Mouse (Mus musculus) embryonic fibroblast, embryonic 13.5 days (primary cell): ENCODE measurements around the gene Grasp. TPM values are rescaled to one million over a fixed set of nuclear protein-coding genes. Genes with fewer than 3 reads are reported as not detected.
A peak's percentile ranks its signal among the peaks of the same experiment; 100 is the strongest.

Experiments
- H3K27ac ChIP-seq: 2 replicates; pipeline ENCODE4 v1.5.1; 2012; ENCODE audit warnings: low read length, control low read depth, inconsistent platforms; ENCODE audit not compliant: insufficient read depth
- H3K4me1 ChIP-seq: 2 replicates; pipeline ENCODE4 v1.6.1; 2011; ENCODE audit warnings: low read length; ENCODE audit not compliant: control insufficient read depth, insufficient read depth
- H3K4me3 ChIP-seq: 2 replicates; pipeline ENCODE4 v1.5.1; 2011; ENCODE audit warnings: mild to moderate bottlenecking, control low read depth, low read length; ENCODE audit not compliant: insufficient read depth
- CTCF ChIP-seq: IDR thresholded peaks from 2 replicates; pipeline ENCODE4 v1.5.1; 2011; ENCODE audit warnings: mild to moderate bottlenecking, control low read depth, low read length, moderate library complexity, borderline replicate concordance; ENCODE audit not compliant: insufficient read depth
- POLR2A ChIP-seq: IDR thresholded peaks from 2 replicates; pipeline ENCODE4 v1.6.1; 2011; ENCODE audit warnings: low read depth, mild to moderate bottlenecking, control low read depth, low read length, moderate library complexity
- polyA plus RNA-seq: library from polyadenylated mRNA; stranded (reverse); fragments of >200 nt; gene quantifications from 2 replicates; pipeline ENCODE4 v1.2.4, GENCODE M21; 2011; ENCODE audit warnings: low read depth; ENCODE audit not compliant: missing spikeins, insufficient read length

Grasp gene
- polyA plus RNA-seq, 1 experiment, result 9.0 TPM

DNA sequence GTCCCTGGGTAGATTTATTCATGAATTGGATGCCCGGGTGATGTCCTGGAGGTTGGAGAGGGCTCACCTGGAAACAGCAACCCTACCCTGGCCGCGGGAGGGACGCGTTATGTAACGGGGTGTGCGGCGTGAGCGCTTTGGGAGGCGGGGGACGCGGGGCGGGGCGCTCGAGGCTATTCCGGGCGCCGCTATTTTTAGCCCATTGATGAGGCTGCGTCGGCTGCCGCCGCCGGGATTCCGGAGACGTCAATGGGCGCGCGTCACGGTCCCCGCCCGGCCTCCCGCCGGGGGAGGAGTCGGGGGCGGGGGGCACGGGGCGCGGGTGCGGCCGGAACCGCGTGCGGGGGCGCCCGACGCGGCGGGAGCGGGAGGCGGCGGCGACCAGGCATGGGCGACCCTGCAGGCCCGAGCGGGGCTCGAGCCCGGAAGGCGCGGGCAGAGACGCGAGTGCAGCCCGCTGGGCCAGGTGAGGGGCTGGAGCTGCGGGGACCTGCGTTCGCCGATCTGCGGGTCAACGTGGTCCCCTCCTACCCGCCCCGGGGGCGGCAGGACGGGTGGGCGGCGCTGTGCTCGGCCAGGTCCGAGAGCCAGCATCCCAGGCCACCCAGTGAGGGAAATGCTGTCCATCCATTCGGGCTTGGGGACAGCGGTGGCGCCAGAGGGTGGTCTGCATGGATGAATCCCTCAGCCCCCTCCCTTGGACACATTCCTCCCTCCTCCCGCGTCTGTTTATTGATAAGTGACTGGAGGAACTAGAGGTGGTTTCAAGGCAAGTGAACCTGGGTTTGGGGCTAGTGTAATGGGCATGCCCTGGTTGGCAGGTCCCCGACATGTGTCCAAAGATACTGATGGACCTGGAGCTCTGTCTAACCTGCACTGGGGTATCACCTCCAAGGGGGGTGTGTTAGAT is 30.2 kb downstream of the Grasp start, which contains the start of gene Nr4a1:
Gene Nr4a1 (plus strand): TSS at position 384 of the 910 bp plus-strand sequence.
- TF ChIP-seq CTCF, result no peak
- peak; percentile 44; the same call in 1 of the 2 replicates for TF ChIP-seq POLR2A
- Histone ChIP-seq H3K4me3 (peak within 1 kb of the TSS; percentile 63), H3K27ac (no peak within 1 kb of the TSS), H3K4me1 (peaks cover 3% of the 10 kb centered on the region)

DNA sequence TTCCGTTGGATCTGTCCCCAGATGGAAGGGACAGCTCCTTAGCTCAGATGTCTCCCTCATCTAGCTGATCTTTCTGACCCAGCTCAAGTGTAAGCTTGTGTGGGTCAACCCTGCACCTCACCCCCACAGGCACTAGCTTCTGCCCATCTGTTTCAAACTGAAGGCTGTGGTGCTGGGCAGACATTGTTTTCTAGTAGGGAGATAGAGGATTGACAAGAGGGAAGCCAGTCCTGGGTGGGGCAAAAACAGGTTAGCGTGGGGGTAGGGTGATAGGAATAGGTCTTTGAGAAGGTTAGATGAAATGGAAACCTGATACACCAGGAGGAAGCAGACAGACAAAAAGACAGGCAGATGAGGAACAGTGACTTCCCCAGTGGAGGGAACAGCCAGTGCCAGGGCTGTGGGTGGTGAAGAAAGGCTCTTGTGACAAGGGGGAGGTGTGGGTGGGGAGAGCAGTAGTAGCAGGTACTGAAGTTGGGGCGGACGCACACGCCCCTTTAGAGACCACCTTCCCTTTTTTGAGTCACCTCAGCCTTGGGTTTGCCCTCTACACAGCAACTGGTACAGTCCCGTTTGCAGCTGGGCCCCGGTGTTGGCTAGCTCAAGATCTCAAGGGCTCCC is 32.0 kb downstream of the Grasp start:
- Histone ChIP-seq H3K27ac (no peak overlapping the region), H3K4me1 (peaks cover 3% of the 10 kb centered on the region; the same call in 1 of the 2 replicates), H3K4me3 (no peak overlapping the region)
- TF ChIP-seq CTCF (no peak), POLR2A (no peak)

DNA sequence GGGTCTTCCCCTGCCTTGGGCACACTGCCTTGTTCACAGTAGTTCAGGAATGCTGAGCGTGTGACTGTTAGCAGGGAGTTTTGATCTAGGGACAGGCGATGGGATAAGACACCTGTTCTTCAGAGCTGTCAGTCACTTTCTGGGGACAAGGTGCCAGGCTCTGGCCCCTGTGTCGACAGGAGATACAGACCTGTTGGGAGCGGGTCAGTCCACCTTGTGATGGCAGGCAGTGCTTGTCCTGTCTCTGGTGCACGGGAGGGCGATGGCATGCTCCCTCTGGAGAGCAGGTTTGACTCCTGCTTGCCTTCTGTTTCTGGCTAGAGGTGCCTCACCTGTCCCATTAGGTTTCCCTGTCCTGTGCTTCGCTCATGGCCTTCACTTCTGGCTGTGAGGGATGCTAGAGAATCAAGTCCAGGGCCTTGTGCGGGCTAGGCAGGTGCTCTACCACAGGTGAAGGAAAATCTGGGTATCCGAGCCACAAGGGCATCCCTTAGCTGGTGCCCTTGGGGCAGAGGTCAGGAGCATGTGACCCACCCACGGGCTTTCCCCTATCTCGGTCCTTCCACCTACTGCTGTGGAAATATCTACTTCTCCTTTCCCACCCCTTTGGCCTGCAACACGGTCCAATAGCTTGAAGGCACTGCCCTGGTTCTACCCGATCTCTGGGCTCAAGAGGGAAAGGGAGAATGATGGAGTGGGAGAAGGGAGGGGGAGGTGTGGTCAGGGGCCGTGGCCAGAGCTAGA is 32.6 kb downstream of the Grasp start:
- H3K4me1 ChIP-seq, result peaks cover 3% of the 10 kb centered on the region; the same call in 1 of the 2 replicates

DNA sequence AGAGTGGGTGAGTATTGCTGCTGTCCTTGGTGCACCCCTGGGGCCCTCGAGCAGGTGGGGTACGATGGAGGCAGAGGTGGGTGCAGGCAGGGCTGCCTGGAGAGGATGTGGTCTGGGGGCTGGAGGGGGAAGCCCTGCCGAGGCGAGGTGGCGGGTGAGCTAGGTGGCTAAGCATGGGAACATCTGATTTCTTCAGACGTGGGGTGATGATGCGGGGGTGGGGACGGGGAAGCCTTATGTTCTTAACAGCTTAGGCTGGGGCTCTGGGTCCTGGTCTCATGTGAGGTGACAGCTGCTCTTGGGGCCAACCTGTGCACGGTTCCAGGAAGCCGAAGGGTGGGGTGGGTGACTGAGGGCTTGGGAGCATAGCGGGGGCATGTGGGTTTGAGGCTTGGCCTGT is 34.4 kb downstream of the Grasp start:
- H3K4me1 ChIP-seq, result peaks cover 3% of the 10 kb centered on the region; the same call in 1 of the 2 replicates
- H3K27ac ChIP-seq, result no peak overlapping the region
- H3K4me3 ChIP-seq, result no peak overlapping the region
- TF ChIP-seq CTCF, result no peak
- no peak for TF ChIP-seq POLR2A

More for the DNA sequence above, 32.6 kb downstream of the Grasp start:
- no peak overlapping the region for H3K27ac ChIP-seq
- H3K4me3 ChIP-seq, result no peak overlapping the region
- TF ChIP-seq POLR2A (no peak), CTCF (no peak)

DNA sequence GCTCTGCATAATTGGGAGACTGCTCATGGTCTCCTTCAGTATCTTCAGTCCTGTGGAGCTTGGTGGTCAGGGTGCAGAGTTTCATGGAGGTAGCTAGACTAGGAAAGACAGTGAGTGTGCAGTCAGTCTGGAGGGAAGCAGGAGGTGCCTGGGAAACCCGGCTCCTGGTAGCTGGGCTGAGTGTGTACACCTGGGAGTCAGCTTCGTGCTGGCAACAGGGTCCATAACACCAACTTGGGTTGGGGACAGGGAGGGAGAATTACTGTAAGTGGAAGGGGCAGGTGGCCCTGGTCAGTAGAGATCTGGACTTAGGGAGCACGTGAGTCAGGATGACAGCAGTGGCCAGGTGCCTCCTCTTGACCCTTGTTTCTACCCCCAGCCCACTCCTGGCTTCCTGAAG is 35.9 kb downstream of the Grasp start:
- no peak overlapping the region for H3K4me3 ChIP-seq
- H3K4me1 ChIP-seq, result no peaks in the 10 kb centered on the region
- TF ChIP-seq POLR2A, result no peak
- no peak for TF ChIP-seq CTCF
- H3K27ac ChIP-seq, result no peak overlapping the region

DNA sequence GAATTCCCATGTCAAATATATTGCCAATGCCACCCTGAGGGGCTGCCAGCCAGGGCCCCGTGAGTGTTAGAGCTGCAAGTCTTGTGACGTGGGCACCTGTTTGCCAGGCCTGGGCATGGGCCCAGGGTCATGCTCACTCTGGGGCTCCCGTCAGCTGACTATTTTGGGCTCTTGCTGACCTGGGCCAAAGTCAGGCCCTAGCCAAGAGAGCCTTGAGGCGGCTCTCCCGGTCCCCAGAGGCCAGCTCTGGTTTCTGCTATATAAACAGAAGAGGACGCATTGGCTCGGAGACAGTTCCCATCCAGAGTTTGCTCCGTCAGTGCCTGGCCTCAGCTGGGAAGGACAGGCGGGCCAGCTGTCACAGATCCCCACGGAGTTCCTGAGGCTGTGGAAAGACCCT is 36.4 kb downstream of the Grasp start:
- TF ChIP-seq POLR2A (no peak), CTCF (no peak)
- no peak overlapping the region for H3K27ac ChIP-seq
- no peak overlapping the region for H3K4me3 ChIP-seq
- no peaks in the 10 kb centered on the region for H3K4me1 ChIP-seq

DNA sequence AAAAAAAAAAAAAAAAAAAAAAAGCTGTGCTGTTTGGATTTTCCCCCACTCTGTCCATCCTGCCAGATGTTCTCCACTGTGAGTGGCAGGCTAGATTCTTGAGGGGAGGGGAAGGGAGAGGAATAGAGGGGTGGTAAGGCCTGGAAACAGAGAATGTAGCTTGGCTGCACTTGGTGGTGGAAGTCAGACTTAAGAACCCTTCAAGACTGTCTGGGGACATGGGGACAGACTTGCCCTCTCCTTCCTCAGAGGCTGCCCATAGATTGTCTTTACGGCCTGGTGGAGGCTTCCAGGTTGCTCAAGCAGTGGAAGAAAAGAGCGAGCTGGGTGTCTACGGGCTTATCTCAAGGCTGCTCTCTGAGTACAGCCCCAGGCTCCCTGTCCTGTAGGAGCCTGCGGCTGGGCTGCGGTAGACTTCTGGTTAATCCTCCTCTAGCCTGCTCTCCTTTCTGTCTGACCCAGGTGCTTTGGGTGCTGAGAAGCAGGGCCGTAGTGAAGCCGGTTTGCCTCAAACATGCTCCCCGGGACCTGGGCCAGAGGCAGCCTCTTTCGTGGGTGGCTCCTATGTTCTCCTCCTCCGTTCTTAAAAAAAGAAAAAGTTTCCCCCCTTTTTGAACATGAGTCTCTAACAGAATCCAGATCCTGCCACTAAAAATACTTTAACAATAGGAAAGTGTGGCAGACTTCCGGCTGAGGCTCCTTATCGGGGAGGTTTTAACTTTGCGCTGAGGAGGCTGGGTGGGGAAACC is 37.1 kb downstream of the Grasp start:
- Histone ChIP-seq H3K27ac (peak overlapping the region; percentile 38), H3K4me1 (0 out of 2 replicates have a peak, but pooled peaks cover under 1% of the 10 kb centered on the region), H3K4me3 (no peak overlapping the region)
- TF ChIP-seq POLR2A (no peak), CTCF (no peak)

DNA sequence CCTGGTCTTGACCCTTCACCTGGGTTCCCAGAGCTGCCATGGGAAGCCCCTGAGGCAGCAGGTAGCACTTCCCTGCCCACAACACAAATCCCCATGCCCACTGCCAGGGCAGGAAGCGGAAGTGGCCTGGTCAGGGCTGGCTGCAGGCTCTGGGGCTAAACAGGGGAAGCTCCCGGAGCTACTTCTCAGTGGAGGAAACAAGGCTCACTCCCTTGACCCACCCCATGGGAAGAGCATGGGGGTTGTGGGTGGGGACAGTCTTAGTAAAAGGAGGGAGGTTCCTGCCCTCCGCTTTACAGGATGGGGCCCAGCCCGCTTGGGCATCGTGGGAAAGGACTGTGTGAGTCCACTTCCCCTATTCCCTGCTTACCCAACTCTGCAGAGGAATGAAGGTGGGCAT is 38.5 kb downstream of the Grasp start:
- no peak for TF ChIP-seq CTCF
- TF ChIP-seq POLR2A, result no peak
- Histone ChIP-seq H3K27ac (no peak overlapping the region), H3K4me1 (0 out of 2 replicates have a peak, but pooled peaks cover 2% of the 10 kb centered on the region), H3K4me3 (no peak overlapping the region)
